Mouse (Mus musculus): Measurements from ENCODE around the gene Epb41l4b.

DNA sequence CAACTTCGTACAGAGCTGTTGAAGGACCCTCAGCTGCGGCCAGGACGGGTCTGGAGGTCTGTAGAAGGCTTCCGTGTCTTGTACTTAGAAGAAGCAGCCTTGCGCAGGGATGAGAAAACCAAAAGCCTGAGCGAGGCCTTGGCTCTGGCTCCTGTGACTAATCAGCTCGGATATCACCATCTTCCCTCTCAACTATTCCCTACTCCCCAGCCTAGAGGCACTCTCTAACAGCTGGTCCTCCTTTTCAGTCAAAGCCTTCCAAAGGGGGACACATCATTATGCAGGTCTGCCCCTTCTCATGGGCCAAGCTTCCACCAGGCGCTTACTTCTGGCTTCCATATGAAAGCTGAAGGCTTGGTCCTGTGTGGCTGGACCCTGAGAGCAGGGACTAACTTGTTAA is 139.4 kb downstream of the Epb41l4b start:
- TF ChIP-seq CTCF (IDR thresholded peaks at IDR 0.05; ENCODE audit: borderline replicate concordance, insufficient read depth, low read depth, low read length) (no peak), POLR2A (IDR thresholded peaks at IDR 0.05; ENCODE audit: borderline replicate concordance, insufficient read depth, low read length) (no peak)

Data from cerebellum, adult 2 months (tissue).